Mouse (Mus musculus): Measurements from ENCODE around the gene 1700010B08Rik. TPM values are rescaled to one million over a fixed set of nuclear protein-coding genes. Genes with fewer than 3 reads are reported as not detected.
A peak's percentile ranks its signal among the peaks of the same experiment; 100 is the strongest.

1700010B08Rik gene
- polyA plus RNA-seq, 1 experiment: 0.05 TPM

GRCm38 (mm10) chr2:173691748-173692147, 27.5 kb upstream of the 1700010B08Rik start:
- peaks cover 30% of the 10 kb centered on the region for H3K36me3 ChIP-seq (ENCODE audit: control insufficient read depth, insufficient read depth)
- TF ChIP-seq REST (IDR thresholded peaks at IDR 0.05; ENCODE audit: insufficient read depth, insufficient read length) (no peak), POLR2AphosphoS2 (IDR thresholded peaks at IDR 0.05; ENCODE audit: insufficient read length, low read depth) (no peak), CEBPB (IDR thresholded peaks at IDR 0.05; ENCODE audit: insufficient read depth, poor library complexity, severe bottlenecking) (no peak), E2F4 (IDR thresholded peaks at IDR 0.05; ENCODE audit: insufficient read depth) (no peak), TCF3 (IDR thresholded peaks at IDR 0.05; ENCODE audit: insufficient read length, low read depth) (no peak), TCF12 (IDR thresholded peaks at IDR 0.05; ENCODE audit: insufficient read depth, poor library complexity, severe bottlenecking) (no peak), MYOG (IDR thresholded peaks at IDR 0.05; ENCODE audit: control insufficient read depth in 1 of 3, insufficient read depth in 1 of 3, insufficient read length in 2 of 3, low read depth in 2 of 3) (no peak), SRF (IDR thresholded peaks at IDR 0.05; ENCODE audit: control insufficient read depth, insufficient read length, low read depth) (no peak), USF1 (IDR thresholded peaks at IDR 0.05; ENCODE audit: low read depth) (no peak), MAX (IDR thresholded peaks at IDR 0.05; ENCODE audit: low read depth) (no peak), MYOD1 (IDR thresholded peaks at IDR 0.05; ENCODE audit: control insufficient read depth in 1 of 3, insufficient read length in 2 of 3, low read depth in 2 of 3) (no peak), POLR2A (IDR thresholded peaks at IDR 0.05; ENCODE audit: insufficient read length, low read depth) (no peak)
- H3K4me2 ChIP-seq (ENCODE audit: low read depth): no peak overlapping the region

GRCm38 (mm10) chr2:173692693-173693092, 26.5 kb upstream of the 1700010B08Rik start:
- TF ChIP-seq SRF (IDR thresholded peaks at IDR 0.05; ENCODE audit: control insufficient read depth, insufficient read length, low read depth) (no peak), CEBPB (IDR thresholded peaks at IDR 0.05; ENCODE audit: insufficient read depth, poor library complexity, severe bottlenecking) (no peak), MYOG (IDR thresholded peaks at IDR 0.05; ENCODE audit: control insufficient read depth in 1 of 3, insufficient read depth in 1 of 3, insufficient read length in 2 of 3, low read depth in 2 of 3) (no peak), POLR2AphosphoS2 (IDR thresholded peaks at IDR 0.05; ENCODE audit: insufficient read length, low read depth) (no peak), USF1 (IDR thresholded peaks at IDR 0.05; ENCODE audit: low read depth) (no peak), TCF12 (IDR thresholded peaks at IDR 0.05; ENCODE audit: insufficient read depth, poor library complexity, severe bottlenecking) (no peak), TCF3 (IDR thresholded peaks at IDR 0.05; ENCODE audit: insufficient read length, low read depth) (no peak), MAX (IDR thresholded peaks at IDR 0.05; ENCODE audit: low read depth) (no peak), MYOD1 (IDR thresholded peaks at IDR 0.05; ENCODE audit: control insufficient read depth in 1 of 3, insufficient read length in 2 of 3, low read depth in 2 of 3) (no peak), E2F4 (IDR thresholded peaks at IDR 0.05; ENCODE audit: insufficient read depth) (no peak), POLR2A (IDR thresholded peaks at IDR 0.05; ENCODE audit: insufficient read length, low read depth) (no peak), REST (IDR thresholded peaks at IDR 0.05; ENCODE audit: insufficient read depth, insufficient read length) (no peak)
- Histone ChIP-seq H3K4me2 (ENCODE audit: low read depth) (no peak overlapping the region), H3ac (ENCODE audit: control insufficient read depth, insufficient read length) (no peak overlapping the region), H3K4me3 (no peak overlapping the region), H3K27me3 (ENCODE audit: control insufficient read depth, insufficient read depth, insufficient read length) (no peaks in the 10 kb centered on the region), H3K79me2 (ENCODE audit: control insufficient read depth, insufficient read depth) (peaks cover 16% of the 10 kb centered on the region), H3K36me3 (ENCODE audit: control insufficient read depth, insufficient read depth) (peaks cover 31% of the 10 kb centered on the region)

More at GRCm38 (mm10) chr2:173691748-173692147, 27.5 kb upstream of the 1700010B08Rik start:
- H3ac ChIP-seq (ENCODE audit: control insufficient read depth, insufficient read length): no peak overlapping the region
- peaks cover 16% of the 10 kb centered on the region for H3K79me2 ChIP-seq (ENCODE audit: control insufficient read depth, insufficient read depth)
- H3K27me3 ChIP-seq (ENCODE audit: control insufficient read depth, insufficient read depth, insufficient read length): no peaks in the 10 kb centered on the region
- no peak overlapping the region for H3K4me3 ChIP-seq

GRCm38 (mm10) chr2:173698850-173699249, 20.4 kb upstream of the 1700010B08Rik start:
- H3K27me3 ChIP-seq (ENCODE audit: control insufficient read depth, insufficient read depth, insufficient read length): no peaks in the 10 kb centered on the region
- no peak overlapping the region for H3ac ChIP-seq (ENCODE audit: control insufficient read depth, insufficient read length)
- H3K4me2 ChIP-seq (ENCODE audit: low read depth): no peak overlapping the region
- peak in 1 of 3 experiments; percentile 20 for TF ChIP-seq MYOD1 (IDR thresholded peaks at IDR 0.05; ENCODE audit: control insufficient read depth in 1 of 3, insufficient read length in 2 of 3, low read depth in 2 of 3)
- no peak for TF ChIP-seq REST (IDR thresholded peaks at IDR 0.05; ENCODE audit: insufficient read depth, insufficient read length)
- H3K79me2 ChIP-seq (ENCODE audit: control insufficient read depth, insufficient read depth): no peaks in the 10 kb centered on the region
- H3K4me3 ChIP-seq: no peak overlapping the region
- peaks cover 43% of the 10 kb centered on the region for H3K36me3 ChIP-seq (ENCODE audit: control insufficient read depth, insufficient read depth)

GRCm38 (mm10) chr2:173702096-173702866, 16.9 kb upstream of the 1700010B08Rik start:
- TF ChIP-seq MYOD1 (IDR thresholded peaks at IDR 0.05; ENCODE audit: control insufficient read depth in 1 of 3, insufficient read length in 2 of 3, low read depth in 2 of 3): no peak
- no peaks in the 10 kb centered on the region for H3K79me2 ChIP-seq (ENCODE audit: control insufficient read depth, insufficient read depth)
- H3K4me2 ChIP-seq (ENCODE audit: low read depth): no peak overlapping the region
- no peak overlapping the region for H3K4me3 ChIP-seq
- no peaks in the 10 kb centered on the region for H3K27me3 ChIP-seq (ENCODE audit: control insufficient read depth, insufficient read depth, insufficient read length)
- no peak overlapping the region for H3ac ChIP-seq (ENCODE audit: control insufficient read depth, insufficient read length)
- peaks cover 40% of the 10 kb centered on the region for H3K36me3 ChIP-seq (ENCODE audit: control insufficient read depth, insufficient read depth)

GRCm38 (mm10) chr2:173702867-173703237, 16.4 kb upstream of the 1700010B08Rik start:
- no peak overlapping the region for H3K4me2 ChIP-seq (ENCODE audit: low read depth)
- H3K27me3 ChIP-seq (ENCODE audit: control insufficient read depth, insufficient read depth, insufficient read length): no peaks in the 10 kb centered on the region
- H3ac ChIP-seq (ENCODE audit: control insufficient read depth, insufficient read length): no peak overlapping the region
- no peak overlapping the region for H3K4me3 ChIP-seq
- H3K79me2 ChIP-seq (ENCODE audit: control insufficient read depth, insufficient read depth): no peaks in the 10 kb centered on the region
- no peak for TF ChIP-seq TCF12 (IDR thresholded peaks at IDR 0.05; ENCODE audit: insufficient read depth, poor library complexity, severe bottlenecking)
- TF ChIP-seq TCF3 (IDR thresholded peaks at IDR 0.05; ENCODE audit: insufficient read length, low read depth): no peak
- peaks cover 37% of the 10 kb centered on the region for H3K36me3 ChIP-seq (ENCODE audit: control insufficient read depth, insufficient read depth)
